Mouse (Mus musculus): ENCODE data around the gene Sprr2a1. TPM values are rescaled to one million over a fixed set of nuclear protein-coding genes. Genes with fewer than 3 reads are reported as not detected.
"Not testable (repeated sequence)": the region's sequence is repeated elsewhere in the genome, so short reads cannot be mapped to it uniquely, and the experiment has no call there.

Sprr2a1 gene
- not detected in 2 replicates for polyA plus RNA-seq (2012)

- TF ChIP-seq GATA1 (IDR thresholded peaks at IDR 0.05; ENCODE audit: low read length) = not testable (repeated sequence)
Observed at GRCm38 (mm10) chr3:92215569-92215968, at the start of gene Sprr2a1, which contains the start of gene Sprr2a2. Sprr2a1 (plus strand) TSS chr3:92215799. Sprr2a2 (plus strand) TSS chr3:92215920.

- no peak for TF ChIP-seq GATA1 (IDR thresholded peaks at IDR 0.05; ENCODE audit: low read length)
Observed at GRCm38 (mm10) chr3:92169847-92170246, 45.8 kb upstream of the Sprr2a1 start.

- no peak for TF ChIP-seq GATA1 (IDR thresholded peaks at IDR 0.05; ENCODE audit: low read length)
Observed at GRCm38 (mm10) chr3:92176880-92177279, 38.7 kb upstream of the Sprr2a1 start.

GRCm38 (mm10) chr3:92195512-92196200 lies 19.9 kb upstream of the Sprr2a1 start:
- TF ChIP-seq GATA1 (IDR thresholded peaks at IDR 0.05; ENCODE audit: low read length) = no peak

Other genes with a start within 250 kb of the Sprr2a1 start
- not detected in 2 replicates for gene Pglyrp3, start 201.2 kb upstream of the Sprr2a1 start, polyA plus RNA-seq (2012)
- not detected in 2 replicates for gene Lor, start 132.7 kb upstream of the Sprr2a1 start, polyA plus RNA-seq (2012)
- not detected in 2 replicates for gene Prr9, start 91.9 kb upstream of the Sprr2a1 start, polyA plus RNA-seq (2012)
- gene Lelp1, start 73.1 kb upstream of the Sprr2a1 start, polyA plus RNA-seq (2012) = not detected in 2 replicates
- not detected in 2 replicates for gene Sprr2a2, start 121 bp downstream of the Sprr2a1 start, polyA plus RNA-seq (2012)
- gene Sprr2a3, start 69.6 kb downstream of the Sprr2a1 start, polyA plus RNA-seq (2012) = not detected in 2 replicates
- gene Sprr2b, start 100.8 kb downstream of the Sprr2a1 start, polyA plus RNA-seq (2012) = not detected in 2 replicates
- gene Sprr2d, start 123.3 kb downstream of the Sprr2a1 start, polyA plus RNA-seq (2012) = not detected in 2 replicates
- gene Sprr2e, start 136.3 kb downstream of the Sprr2a1 start, polyA plus RNA-seq (2012) = not detected in 2 replicates
- gene Sprr2f, start 149.4 kb downstream of the Sprr2a1 start, polyA plus RNA-seq (2012) = not detected in 2 replicates
- gene Sprr2h, start 169.9 kb downstream of the Sprr2a1 start, polyA plus RNA-seq (2012) = not detected in 2 replicates
- not detected in 2 replicates for gene Sprr2i, start 192.2 kb downstream of the Sprr2a1 start, polyA plus RNA-seq (2012)
- gene Sprr2j-ps, start 202.3 kb downstream of the Sprr2a1 start, polyA plus RNA-seq (2012) = not detected in 2 replicates
- gene Gm9774, start 213.6 kb downstream of the Sprr2a1 start, polyA plus RNA-seq (2012) = 12.8 and 15.9 TPM in 2 replicates
- not detected in 2 replicates for gene Sprr2k, start 216.8 kb downstream of the Sprr2a1 start, polyA plus RNA-seq (2012)
- not detected in 2 replicates for gene Sprr1b, start 223.0 kb downstream of the Sprr2a1 start, polyA plus RNA-seq (2012)
- gene Sprr3, start 242.9 kb downstream of the Sprr2a1 start, polyA plus RNA-seq (2012) = not detected in 2 replicates

Data from G1E-ER4 (cell line).